Mouse (Mus musculus): ENCODE measurements at regions not wholly inside any gene's neighbourhood (a gene's known extent, or its start where the extent isn't known, plus 50 kb on each side); places are given as distances from the start of the nearest gene placed in this dataset.

DNA sequence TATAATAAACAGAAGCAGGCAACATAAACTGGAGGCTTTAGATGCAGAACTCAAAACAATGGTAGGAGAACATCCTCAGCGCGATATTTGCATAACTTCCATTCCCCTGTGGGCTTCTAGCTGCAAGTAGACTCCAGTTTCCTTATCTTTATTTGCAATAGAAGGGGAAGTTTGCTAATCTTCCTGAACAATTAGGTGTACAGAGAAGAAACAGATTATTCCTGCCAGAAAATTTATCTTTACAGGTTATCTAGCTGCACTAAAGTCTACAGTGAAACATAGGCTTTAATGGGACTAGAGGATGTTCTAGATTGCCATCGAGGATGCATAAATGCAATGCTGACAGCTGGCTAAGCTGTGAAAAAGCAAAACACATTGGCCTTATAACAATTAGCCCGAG is 1544.0 kb downstream of the Efna5 start:
- 78% methylated on average over 4 of the region's 4 CpGs for WGBS
- H3K4me3 ChIP-seq (replicated peaks; ENCODE audit: insufficient read depth, low read depth, low read length), result no peak overlapping the region
- no peak for TF ChIP-seq CTCF (IDR thresholded peaks at IDR 0.05; ENCODE audit: borderline replicate concordance, insufficient read depth, low read depth, low read length)
- TF ChIP-seq POLR2A (IDR thresholded peaks at IDR 0.05; ENCODE audit: borderline replicate concordance, insufficient read depth, low read length), result no peak

DNA sequence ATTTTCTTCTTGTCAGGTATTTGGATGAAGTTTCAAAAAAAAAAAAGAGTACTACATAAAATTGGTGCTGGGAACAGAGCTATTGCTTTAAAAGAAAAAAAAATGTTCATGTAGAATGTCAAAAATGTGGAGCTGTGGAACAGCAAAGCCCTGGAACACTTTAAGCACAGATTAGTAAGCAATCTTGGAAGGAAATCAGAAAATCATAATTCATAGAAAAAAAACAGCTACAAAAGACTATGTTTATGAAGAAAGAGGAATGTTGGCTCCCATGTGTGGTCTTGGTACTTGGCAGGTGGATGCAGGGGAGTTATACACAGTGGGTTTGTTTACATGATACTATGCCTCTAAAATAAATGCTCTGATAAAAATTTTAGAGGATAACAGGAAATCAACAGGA is 1555.7 kb downstream of the Efna5 start:
- DNase-seq, result no peak
- H3K4me3 ChIP-seq (replicated peaks; ENCODE audit: insufficient read depth, low read depth, low read length), result no peak overlapping the region
- TF ChIP-seq CTCF (IDR thresholded peaks at IDR 0.05; ENCODE audit: borderline replicate concordance, insufficient read depth, low read depth, low read length) (no peak), POLR2A (IDR thresholded peaks at IDR 0.05; ENCODE audit: borderline replicate concordance, insufficient read depth, low read length) (no peak)
- no peaks in the 10 kb centered on the region for H3K4me1 ChIP-seq (ENCODE audit: control insufficient read depth, insufficient read depth, low read length)
- H3K27me3 ChIP-seq (ENCODE audit: control insufficient read depth, insufficient read depth, low read length), result no peaks in the 10 kb centered on the region
- H3K27ac ChIP-seq (ENCODE audit: insufficient read depth, low read length), result no peak overlapping the region

More for the DNA sequence above, 1544.0 kb downstream of the Efna5 start:
- no peak for DNase-seq
- Histone ChIP-seq H3K27ac (ENCODE audit: insufficient read depth, low read length) (no peak overlapping the region), H3K27me3 (ENCODE audit: control insufficient read depth, insufficient read depth, low read length) (no peaks in the 10 kb centered on the region), H3K4me1 (ENCODE audit: control insufficient read depth, insufficient read depth, low read length) (no peaks in the 10 kb centered on the region)

DNA sequence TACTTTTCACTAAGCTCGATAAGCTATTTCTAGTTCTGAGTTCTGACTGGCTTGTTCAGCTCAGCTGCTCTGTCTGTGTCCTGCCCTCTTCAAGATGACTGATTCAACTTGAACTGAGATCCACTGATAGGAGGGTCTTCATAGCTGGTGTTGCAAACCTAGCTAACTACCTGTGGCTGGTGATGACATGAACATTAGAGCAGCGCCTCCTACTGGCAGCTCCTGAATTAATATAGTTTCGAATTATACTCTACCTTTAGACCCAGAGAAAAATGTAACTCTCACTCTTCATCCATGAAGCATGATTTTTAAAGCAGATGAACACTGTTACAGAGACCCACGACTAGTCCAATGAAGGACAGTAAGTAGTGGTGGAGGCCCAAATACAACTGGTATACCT is 1560.3 kb downstream of the Efna5 start:
- no peak for DNase-seq
- H3K4me1 ChIP-seq (ENCODE audit: control insufficient read depth, insufficient read depth, low read length), result no peaks in the 10 kb centered on the region

GRCm38 (mm10) chr17:61313424-61313823 is 1567.7 kb downstream of the Efna5 start:
- Histone ChIP-seq H3K27ac (ENCODE audit: insufficient read depth, low read length) (no peak overlapping the region), H3K4me3 (replicated peaks; ENCODE audit: insufficient read depth, low read depth, low read length) (no peak overlapping the region), H3K4me1 (ENCODE audit: control insufficient read depth, insufficient read depth, low read length) (no peaks in the 10 kb centered on the region), H3K27me3 (ENCODE audit: control insufficient read depth, insufficient read depth, low read length) (no peaks in the 10 kb centered on the region)
- 100% methylated on average over 2 of the region's 2 CpGs for WGBS
- no peak for TF ChIP-seq POLR2A (IDR thresholded peaks at IDR 0.05; ENCODE audit: borderline replicate concordance, insufficient read depth, low read length)
- no peak for TF ChIP-seq CTCF (IDR thresholded peaks at IDR 0.05; ENCODE audit: borderline replicate concordance, insufficient read depth, low read depth, low read length)
- DNase-seq, result no peak

More for the DNA sequence above, 1560.3 kb downstream of the Efna5 start:
- Histone ChIP-seq H3K27me3 (ENCODE audit: control insufficient read depth, insufficient read depth, low read length) (no peaks in the 10 kb centered on the region), H3K4me3 (replicated peaks; ENCODE audit: insufficient read depth, low read depth, low read length) (no peak overlapping the region), H3K27ac (ENCODE audit: insufficient read depth, low read length) (no peak overlapping the region)
- TF ChIP-seq CTCF (IDR thresholded peaks at IDR 0.05; ENCODE audit: borderline replicate concordance, insufficient read depth, low read depth, low read length) (no peak), POLR2A (IDR thresholded peaks at IDR 0.05; ENCODE audit: borderline replicate concordance, insufficient read depth, low read length) (no peak)
- WGBS, result 71% methylated on average over 4 of the region's 4 CpGs

- Histone ChIP-seq H3K27ac (ENCODE audit: insufficient read depth, low read length) (no peak overlapping the region), H3K4me1 (ENCODE audit: control insufficient read depth, insufficient read depth, low read length) (no peaks in the 10 kb centered on the region), H3K4me3 (replicated peaks; ENCODE audit: insufficient read depth, low read depth, low read length) (no peak overlapping the region), H3K27me3 (ENCODE audit: control insufficient read depth, insufficient read depth, low read length) (no peaks in the 10 kb centered on the region)
- 90% methylated on average over 4 of the region's 4 CpGs for WGBS
- DNase-seq, result no peak
- no peak for TF ChIP-seq POLR2A (IDR thresholded peaks at IDR 0.05; ENCODE audit: borderline replicate concordance, insufficient read depth, low read length)
- TF ChIP-seq CTCF (IDR thresholded peaks at IDR 0.05; ENCODE audit: borderline replicate concordance, insufficient read depth, low read depth, low read length), result no peak
Observed at GRCm38 (mm10) chr17:61311189-61311588, 1569.9 kb downstream of the Efna5 start.

GRCm38 (mm10) chr17:61303611-61304010 is 1577.5 kb downstream of the Efna5 start:
- no peak for DNase-seq
- no peaks in the 10 kb centered on the region for H3K27me3 ChIP-seq (ENCODE audit: control insufficient read depth, insufficient read depth, low read length)
- TF ChIP-seq CTCF (IDR thresholded peaks at IDR 0.05; ENCODE audit: borderline replicate concordance, insufficient read depth, low read depth, low read length) (no peak), POLR2A (IDR thresholded peaks at IDR 0.05; ENCODE audit: borderline replicate concordance, insufficient read depth, low read length) (no peak)
- no peak overlapping the region for H3K27ac ChIP-seq (ENCODE audit: insufficient read depth, low read length)
- H3K4me1 ChIP-seq (ENCODE audit: control insufficient read depth, insufficient read depth, low read length), result no peaks in the 10 kb centered on the region
- WGBS, result 53% methylated on average over 1 of the region's 1 CpGs
- no peak overlapping the region for H3K4me3 ChIP-seq (replicated peaks; ENCODE audit: insufficient read depth, low read depth, low read length)

DNA sequence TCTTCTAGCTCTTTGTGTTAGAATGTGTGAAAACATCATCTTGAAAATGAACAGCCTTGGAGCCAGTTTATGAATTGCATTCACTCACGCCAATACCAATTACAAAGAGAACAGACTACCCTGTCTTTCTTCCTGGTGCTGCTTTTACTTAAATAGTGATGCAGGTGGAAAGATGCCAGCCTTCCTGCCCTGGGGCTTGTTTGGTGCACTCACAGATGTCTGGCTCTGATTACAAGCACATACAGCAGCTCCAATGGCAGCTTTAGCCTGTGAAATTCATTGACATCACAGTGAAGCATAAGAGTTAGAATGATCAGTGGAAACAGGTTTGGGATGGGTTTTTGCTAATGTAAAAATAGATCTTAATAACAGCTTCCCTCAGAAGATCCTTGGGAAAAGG is 1579.1 kb downstream of the Efna5 start:
- peak; percentile 14 to 42 for DNase-seq
- TF ChIP-seq CTCF (IDR thresholded peaks at IDR 0.05; ENCODE audit: borderline replicate concordance, insufficient read depth, low read depth, low read length) (no peak), POLR2A (IDR thresholded peaks at IDR 0.05; ENCODE audit: borderline replicate concordance, insufficient read depth, low read length) (no peak)
- 33% methylated on average over 1 of the region's 1 CpGs for WGBS
- Histone ChIP-seq H3K27me3 (ENCODE audit: control insufficient read depth, insufficient read depth, low read length) (no peaks in the 10 kb centered on the region), H3K27ac (ENCODE audit: insufficient read depth, low read length) (no peak overlapping the region), H3K4me1 (ENCODE audit: control insufficient read depth, insufficient read depth, low read length) (no peaks in the 10 kb centered on the region), H3K4me3 (replicated peaks; ENCODE audit: insufficient read depth, low read depth, low read length) (no peak overlapping the region)

GRCm38 (mm10) chr17:61301171-61301570 is 1579.9 kb downstream of the Efna5 start:
- DNase-seq, result peak in 1 of 2 experiments; percentile 18
- TF ChIP-seq POLR2A (IDR thresholded peaks at IDR 0.05; ENCODE audit: borderline replicate concordance, insufficient read depth, low read length) (no peak), CTCF (IDR thresholded peaks at IDR 0.05; ENCODE audit: borderline replicate concordance, insufficient read depth, low read depth, low read length) (no peak)

More at GRCm38 (mm10) chr17:61301171-61301570, 1579.9 kb downstream of the Efna5 start:
- no peak overlapping the region for H3K27ac ChIP-seq (ENCODE audit: insufficient read depth, low read length)
- no peak overlapping the region for H3K4me3 ChIP-seq (replicated peaks; ENCODE audit: insufficient read depth, low read depth, low read length)
- H3K27me3 ChIP-seq (ENCODE audit: control insufficient read depth, insufficient read depth, low read length), result no peaks in the 10 kb centered on the region
- H3K4me1 ChIP-seq (ENCODE audit: control insufficient read depth, insufficient read depth, low read length), result no peaks in the 10 kb centered on the region

Data from cerebellum, adult 2 months (tissue).